Mouse (Mus musculus) sigmoid colon, adult 10 weeks (tissue): ENCODE results near the gene Olfr597. TPM values are rescaled to one million over a fixed set of nuclear protein-coding genes. Genes with fewer than 3 reads are reported as not detected.

Source experiments
- polyA plus RNA-seq: library from polyadenylated mRNA; stranded (reverse); fragments of 350-450 nt; fragmentation: Illumina TruSeq; extraction: RNeasy Lipid Tissue Mini Kit (QIAGEN cat#74804); gene quantifications from one replicate; pipeline ENCODE4 v1.2.3, GENCODE M21; 2014; ENCODE audit warnings: low read depth, low replicate concordance

The Olfr597 gene
- polyA plus RNA-seq: not detected

DNA sequence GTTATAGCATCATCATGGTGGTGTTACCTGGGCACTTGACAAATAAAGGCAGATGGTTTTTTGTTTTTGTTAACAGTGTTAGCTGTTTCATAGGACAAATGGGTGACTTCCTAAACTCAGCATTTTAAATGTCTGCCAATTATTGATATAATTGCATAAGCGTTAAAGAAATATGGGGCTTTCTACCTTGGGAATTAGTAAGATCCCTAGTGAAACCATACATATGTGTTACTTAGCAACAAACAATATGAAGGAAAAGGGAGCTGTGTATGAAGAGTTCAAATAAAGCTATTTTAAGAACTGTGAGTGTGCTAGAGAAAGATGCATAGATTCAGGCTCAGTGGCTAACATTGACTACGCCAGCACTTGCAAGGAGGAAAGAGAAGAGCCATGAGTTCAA, at the start of gene Olfr597:
Gene Olfr597 (plus strand): TSS at position 301 of the 400 bp plus-strand sequence.

GRCm38 (mm10) chr7:103305348-103305747, 10.8 kb upstream of the Olfr597 start, which contains the start of gene Olfr596:
Gene Olfr596, plus strand, starts transcription at chr7:103305648.

DNA sequence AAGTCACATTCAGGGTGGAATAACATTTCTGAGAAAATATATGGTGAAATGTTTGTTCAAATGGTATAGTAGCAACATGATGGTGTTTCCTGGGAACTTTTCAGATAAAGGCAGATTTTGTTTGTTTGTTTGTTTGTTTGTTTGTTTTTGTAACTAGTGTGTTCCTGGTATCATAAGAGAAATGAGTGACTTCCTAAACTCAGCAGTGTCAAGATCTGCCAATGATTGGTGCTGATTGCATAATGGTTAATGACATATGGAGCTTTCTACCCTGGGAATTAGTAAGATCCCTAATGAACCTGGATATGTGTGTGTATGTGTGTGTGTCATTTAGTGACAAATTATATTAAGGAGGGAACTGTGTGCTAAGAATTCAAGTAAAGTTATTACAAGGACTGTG, 7.2 kb downstream of the Olfr597 start, which contains the start of gene Olfr598:
Gene Olfr598 (plus strand): TSS at position 301 of the 400 bp plus-strand sequence.

DNA sequence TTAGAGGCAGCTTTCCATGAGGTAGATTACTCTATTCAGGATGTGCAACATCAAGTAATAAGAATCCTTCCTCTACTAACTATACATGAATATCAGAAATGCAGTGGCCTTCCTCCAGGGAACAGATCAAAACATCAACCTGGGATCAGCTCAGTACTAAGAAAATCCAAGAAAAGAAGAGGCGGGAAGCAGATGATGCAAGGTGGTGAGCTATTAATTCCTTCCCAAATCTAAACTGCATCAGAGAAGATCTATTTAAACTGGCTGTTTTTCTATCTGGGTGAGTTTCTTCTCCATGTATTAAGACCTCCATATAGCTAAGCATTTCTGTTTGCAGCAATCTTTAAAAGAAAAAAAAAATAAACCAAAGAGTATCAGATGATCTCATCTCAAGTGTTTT, 19.5 kb downstream of the Olfr597 start, which contains the start of gene Olfr599:
Gene Olfr599 (plus strand): TSS at position 301 of the 400 bp plus-strand sequence.

DNA sequence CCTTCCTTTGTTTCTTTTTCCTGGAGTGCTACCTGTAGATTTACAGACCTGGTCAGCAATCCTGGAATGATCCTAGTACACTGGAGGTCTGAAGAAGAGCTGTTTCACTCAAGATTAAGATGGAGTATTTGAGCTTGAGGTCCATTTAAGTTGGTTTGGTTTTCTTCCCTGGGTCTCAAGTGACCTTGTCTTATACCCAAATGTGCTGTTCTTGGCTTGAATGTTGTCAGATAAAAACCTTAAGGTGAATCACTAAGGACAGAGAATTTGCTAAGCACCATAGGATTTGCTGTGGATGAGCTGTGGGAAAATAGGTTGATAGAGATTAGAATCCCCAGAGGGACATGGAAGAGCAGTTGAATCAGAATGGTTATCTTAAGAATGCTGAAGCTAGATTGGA, 33.5 kb downstream of the Olfr597 start, which contains the start of gene Olfr600:
Gene Olfr600 (minus strand): TSS at position 101 of the 400 bp plus-strand sequence.

DNA sequence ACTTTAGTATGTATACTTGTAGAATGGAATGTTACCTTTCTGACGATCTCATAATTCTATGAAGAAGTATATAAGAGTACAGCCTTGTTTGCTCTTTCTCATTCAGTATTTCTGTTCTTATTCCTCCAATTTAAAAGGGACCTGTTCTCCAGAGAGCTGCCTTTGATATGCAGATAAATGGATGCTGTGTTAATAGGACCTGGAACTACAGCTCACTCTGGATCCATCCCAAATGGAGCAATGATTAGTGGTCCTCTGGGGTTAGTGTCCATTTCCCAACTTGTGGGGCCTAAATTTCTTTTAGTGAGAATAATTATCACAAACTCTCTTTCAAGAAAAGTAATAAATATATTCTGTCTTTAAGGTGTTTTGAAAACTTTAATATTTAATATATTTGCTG, 46.4 kb downstream of the Olfr597 start, which contains the start of gene Olfr601:
Gene Olfr601 (minus strand): TSS at position 101 of the 400 bp plus-strand sequence.

Other genes with a start within 250 kb of the Olfr597 start
- not detected for gene Olfr584, start 234.4 kb upstream of the Olfr597 start, polyA plus RNA-seq
- gene Olfr585, start 218.6 kb upstream of the Olfr597 start, polyA plus RNA-seq: not detected
- gene Olfr586, start 190.7 kb upstream of the Olfr597 start, polyA plus RNA-seq: not detected
- gene Olfr588-ps1, start 175.4 kb upstream of the Olfr597 start, polyA plus RNA-seq: not detected
- gene Olfr589, start 160.0 kb upstream of the Olfr597 start, polyA plus RNA-seq: not detected
- gene Olfr591, start 138.0 kb upstream of the Olfr597 start, polyA plus RNA-seq: not detected
- not detected for gene Olfr592, start 131.5 kb upstream of the Olfr597 start, polyA plus RNA-seq
- gene Olfr593, start 104.5 kb upstream of the Olfr597 start, polyA plus RNA-seq: not detected
- not detected for gene Olfr594, start 99.3 kb upstream of the Olfr597 start, polyA plus RNA-seq
- not detected for gene Usp17ld, start 63.8 kb upstream of the Olfr597 start, polyA plus RNA-seq
- gene Olfr596, start 10.7 kb upstream of the Olfr597 start, polyA plus RNA-seq: not detected
- not detected for gene Olfr598, start 7.3 kb downstream of the Olfr597 start, polyA plus RNA-seq
- gene Olfr599, start 19.6 kb downstream of the Olfr597 start, polyA plus RNA-seq: not detected
- gene Olfr600, start 33.4 kb downstream of the Olfr597 start, polyA plus RNA-seq: not detected
- not detected for gene Olfr601, start 46.3 kb downstream of the Olfr597 start, polyA plus RNA-seq
- not detected for gene Olfr603, start 69.9 kb downstream of the Olfr597 start, polyA plus RNA-seq
- gene Usp17lc, start 98.8 kb downstream of the Olfr597 start, polyA plus RNA-seq: not detected
- gene Olfr605, start 129.1 kb downstream of the Olfr597 start, polyA plus RNA-seq: not detected
- gene Olfr606, start 132.7 kb downstream of the Olfr597 start, polyA plus RNA-seq: not detected
- not detected for gene Olfr607, start 147.8 kb downstream of the Olfr597 start, polyA plus RNA-seq
- not detected for gene Olfr608, start 153.6 kb downstream of the Olfr597 start, polyA plus RNA-seq
- gene Olfr609, start 181.7 kb downstream of the Olfr597 start, polyA plus RNA-seq: not detected
- gene Olfr610, start 195.8 kb downstream of the Olfr597 start, polyA plus RNA-seq: not detected
- not detected for gene Olfr611, start 204.5 kb downstream of the Olfr597 start, polyA plus RNA-seq
- not detected for gene Olfr612, start 226.4 kb downstream of the Olfr597 start, polyA plus RNA-seq
- gene Olfr613, start 231.8 kb downstream of the Olfr597 start, polyA plus RNA-seq: not detected
- gene Olfr615, start 239.8 kb downstream of the Olfr597 start, polyA plus RNA-seq: not detected